Mouse (Mus musculus) stomach, postnatal 0 days (tissue): ENCODE data around the gene Atxn7l1.

Experiments
- CTCF ChIP-seq: IDR thresholded peaks from 2 replicates; pipeline ENCODE4 v1.5.1; 2016; ENCODE audit warnings: antibody characterized with exemption, low read depth, mild to moderate bottlenecking, moderate library complexity
- EP300 ChIP-seq: optimal IDR thresholded peaks from 2 replicates; pipeline ENCODE3; 2016; ENCODE audit warnings: antibody characterized with exemption

DNA sequence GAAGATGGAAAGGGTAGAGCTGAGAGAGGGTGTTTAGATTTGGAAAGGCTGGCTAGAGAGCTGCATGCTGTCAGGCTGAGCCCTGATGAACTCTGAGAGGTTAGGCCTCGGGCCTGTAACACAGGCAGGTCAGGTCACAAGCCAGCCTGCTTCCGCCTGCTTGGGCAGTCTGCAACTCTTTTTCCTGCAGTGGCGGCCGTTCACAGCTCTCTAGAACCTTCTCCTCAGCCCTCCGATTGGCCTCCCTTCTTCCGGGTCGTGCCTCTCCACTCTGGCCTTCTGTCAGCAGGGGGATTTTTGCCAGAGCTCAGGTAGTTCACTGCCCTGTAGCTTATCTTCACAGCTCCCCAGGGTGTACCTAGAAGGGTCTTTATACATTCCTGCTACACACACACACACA is 26.7 kb downstream of the Atxn7l1 start:
- TF ChIP-seq EP300 = no peak
- no peak for TF ChIP-seq CTCF
